Mouse (Mus musculus): ENCODE measurements around the gene Slc22a14.

Slc22a14 gene

GRCm38 (mm10) chr9:119143372-119143771, 222.0 kb downstream of the Slc22a14 start:
- DNase-seq (ENCODE audit: low read depth, low spot score), result no peak

- DNase-seq (ENCODE audit: low read depth, low spot score), result no peak
These were observed 223.3 kb downstream of the Slc22a14 start for GRCm38 (mm10) chr9:119142066-119142465.

GRCm38 (mm10) chr9:119138836-119139235, 226.5 kb downstream of the Slc22a14 start:
- no peak for DNase-seq (ENCODE audit: low read depth, low spot score)

GRCm38 (mm10) chr9:119130692-119131091, 234.7 kb downstream of the Slc22a14 start:
- DNase-seq (ENCODE audit: low read depth, low spot score), result no peak

GRCm38 (mm10) chr9:119128436-119129181, 236.7 kb downstream of the Slc22a14 start:
- no peak for DNase-seq (ENCODE audit: low read depth, low spot score)

- no peak for DNase-seq (ENCODE audit: low read depth, low spot score)
These were observed 242.6 kb downstream of the Slc22a14 start for GRCm38 (mm10) chr9:119122596-119123369.

GRCm38 (mm10) chr9:119120168-119120560, 245.2 kb downstream of the Slc22a14 start:
- DNase-seq (ENCODE audit: low read depth, low spot score), result no peak

All from WW6 (cell line).